Mouse (Mus musculus) ovary, postnatal 14 days (tissue): ENCODE measurements around the gene Rplp2.
"Not testable (repeated sequence)": the region's sequence is repeated elsewhere in the genome, so short reads cannot be mapped to it uniquely, and the experiment has no call there.

Experiments
- DNase-seq: peaks from one replicate; pipeline ENCODE4 v3.0.0; 2022; ENCODE audit warnings: low spot score

Rplp2 gene

DNA sequence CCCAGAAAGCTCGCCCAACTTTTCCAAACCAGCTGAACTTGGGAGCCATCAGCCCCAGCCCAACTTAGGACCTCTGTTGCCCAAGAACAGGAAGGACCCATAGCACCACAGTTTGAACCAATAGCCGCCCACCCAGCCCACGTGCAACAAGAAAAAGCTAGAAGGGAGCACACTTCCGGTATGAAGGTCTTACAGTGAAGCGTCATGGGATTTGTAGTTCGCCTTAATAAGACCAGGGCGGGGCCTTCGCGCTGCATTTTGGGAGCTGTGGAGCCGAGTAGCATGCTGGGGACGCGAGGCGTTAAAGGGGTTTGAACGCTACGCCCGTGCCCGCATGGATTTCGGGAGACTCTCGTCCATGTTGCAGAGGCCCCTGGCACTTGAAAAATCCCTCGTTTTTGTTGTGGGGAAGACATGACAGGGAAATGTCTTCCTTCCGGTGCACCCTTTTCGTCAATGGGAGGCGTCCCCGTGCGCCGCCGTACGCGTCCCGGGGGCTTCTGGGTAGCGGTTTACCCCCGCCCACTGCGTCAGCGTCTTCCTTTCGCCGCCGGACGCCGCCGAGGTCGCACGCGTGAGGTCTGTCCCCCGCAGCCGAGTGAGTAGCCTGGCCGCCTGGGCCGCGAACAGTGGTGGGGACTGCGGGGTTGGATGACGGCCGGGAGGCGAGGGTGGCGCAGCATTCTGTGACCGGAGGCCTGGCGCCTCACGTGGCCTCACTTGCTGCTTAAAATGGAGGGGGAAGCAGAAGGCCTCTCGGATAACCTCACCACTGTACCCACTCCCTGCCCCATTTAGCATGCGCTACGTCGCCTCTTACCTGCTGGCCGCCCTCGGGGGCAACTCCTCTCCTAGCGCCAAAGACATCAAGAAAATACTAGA, at the start of gene Rplp2:
Gene Rplp2, plus strand, starts transcription at position 261 of the 882 bp plus-strand sequence.
- peak; percentile 86 for DNase-seq

DNA sequence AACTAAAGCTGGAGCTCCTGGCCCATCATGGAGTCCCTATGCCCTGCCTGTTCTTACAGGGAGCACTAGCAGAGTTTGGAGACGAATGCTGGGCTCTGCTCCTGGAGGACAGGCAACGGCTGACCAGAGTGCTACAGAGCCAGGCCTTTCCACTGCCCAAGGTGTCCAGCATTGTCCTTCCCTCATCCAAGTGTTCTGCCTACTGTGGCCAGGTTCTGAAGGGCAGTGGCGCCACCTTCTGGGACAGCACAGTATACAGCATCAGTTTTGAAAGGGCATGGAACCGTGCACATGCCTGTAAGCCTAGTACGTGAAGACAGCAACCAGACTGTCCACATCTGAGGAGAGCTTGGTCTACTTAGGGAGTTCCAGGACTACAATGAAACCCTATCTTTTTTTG, 43.9 kb upstream of the Rplp2 start:
- DNase-seq, result no peak

DNA sequence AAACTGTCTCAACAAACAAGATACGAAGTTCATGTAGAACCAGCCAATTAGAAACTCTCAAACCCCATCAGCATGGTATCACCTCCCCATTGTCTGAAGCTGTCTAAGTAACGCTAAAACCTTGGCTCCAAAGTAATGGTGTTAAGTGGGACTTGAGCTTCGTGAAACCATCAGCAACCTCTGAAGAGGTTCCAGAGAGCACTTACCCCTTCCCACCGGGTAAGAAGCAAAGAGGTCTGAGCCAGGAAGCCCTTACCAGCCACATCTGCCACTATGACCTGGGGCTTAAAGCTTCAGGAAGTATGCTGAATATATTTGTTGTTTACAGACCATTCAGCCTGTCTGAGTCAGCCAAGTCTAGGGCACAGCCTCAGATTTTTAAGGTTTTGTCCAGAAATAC, 41.7 kb upstream of the Rplp2 start:
- no peak for DNase-seq

DNA sequence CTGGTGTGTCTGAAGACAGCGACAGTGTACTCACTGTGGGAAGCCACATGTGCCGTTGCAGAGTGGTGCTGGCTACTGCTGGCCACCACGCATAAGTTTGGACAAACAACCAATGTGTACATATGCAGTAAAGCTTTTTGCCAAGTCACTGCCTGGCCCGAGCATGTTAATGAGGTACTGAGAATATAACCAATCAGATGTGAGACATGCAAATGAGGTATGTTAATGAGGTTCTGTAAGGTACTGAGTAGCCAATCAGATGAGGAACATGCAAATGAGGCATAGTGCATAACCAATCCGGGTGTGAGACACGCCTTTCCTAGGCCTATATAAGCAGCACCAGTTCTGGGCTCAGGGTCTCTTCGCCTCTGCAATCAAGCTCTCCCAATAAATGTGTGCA, 39.5 kb upstream of the Rplp2 start:
- DNase-seq, result not testable (repeated sequence)

DNA sequence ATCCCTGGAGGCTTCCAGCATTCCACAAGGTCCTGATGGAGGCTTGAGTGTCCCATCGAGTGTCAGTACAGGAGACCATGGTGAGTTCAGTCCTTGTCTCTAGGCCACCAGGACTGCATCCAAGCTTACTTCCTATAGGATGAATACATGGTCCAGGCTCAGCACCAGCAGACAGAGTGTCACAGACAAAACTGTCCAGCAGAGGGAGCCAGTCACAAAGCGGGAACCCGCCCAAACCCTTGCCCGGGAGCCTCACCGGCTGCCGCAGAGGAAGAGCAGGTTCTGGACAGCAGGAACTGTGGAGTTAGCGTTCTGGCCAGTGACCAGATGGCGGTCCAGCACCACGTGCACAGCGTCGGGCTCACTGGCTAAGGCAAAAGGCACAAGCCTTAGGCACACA, 38.3 kb upstream of the Rplp2 start:
- DNase-seq, result peak; percentile 88

DNA sequence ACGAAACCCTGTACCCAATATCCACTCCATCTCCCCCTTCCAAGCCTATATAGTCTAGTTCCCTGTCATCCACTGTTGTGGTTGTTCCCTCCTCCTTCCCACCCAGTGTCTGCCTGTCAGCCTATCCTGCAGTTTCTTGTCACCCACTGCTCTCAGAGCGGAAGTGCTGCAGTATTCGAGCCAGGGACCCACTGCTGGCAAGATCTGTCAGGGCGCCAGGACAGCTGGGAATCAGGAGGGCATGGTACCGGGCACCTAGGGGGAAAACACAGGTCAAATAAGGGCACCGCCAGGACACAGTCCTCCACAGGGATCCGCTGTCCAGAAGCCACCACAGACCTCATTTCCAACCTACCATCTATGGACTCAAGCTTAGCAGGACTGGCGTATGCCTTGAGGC, 36.5 kb upstream of the Rplp2 start:
- DNase-seq, result no peak

DNA sequence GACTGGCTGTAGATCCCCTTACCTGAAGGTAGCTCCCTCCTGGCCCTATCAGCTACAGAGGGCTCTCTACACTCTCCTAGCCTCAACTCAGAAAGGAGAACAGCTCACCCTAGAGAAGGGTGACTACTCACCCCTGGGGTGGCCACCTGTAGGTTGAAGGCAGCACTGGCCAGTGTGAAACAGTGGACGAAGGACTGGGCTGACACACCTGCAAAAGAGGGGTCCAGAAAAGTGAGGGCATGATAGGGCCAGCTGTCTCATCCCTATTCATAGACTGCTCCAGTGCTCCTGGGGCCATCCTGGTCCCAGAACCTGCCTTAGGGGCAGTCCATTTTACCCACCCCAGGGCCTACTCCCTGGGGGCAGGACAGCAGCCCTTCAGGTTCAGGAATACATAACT, 35.5 kb upstream of the Rplp2 start:
- no peak for DNase-seq

DNA sequence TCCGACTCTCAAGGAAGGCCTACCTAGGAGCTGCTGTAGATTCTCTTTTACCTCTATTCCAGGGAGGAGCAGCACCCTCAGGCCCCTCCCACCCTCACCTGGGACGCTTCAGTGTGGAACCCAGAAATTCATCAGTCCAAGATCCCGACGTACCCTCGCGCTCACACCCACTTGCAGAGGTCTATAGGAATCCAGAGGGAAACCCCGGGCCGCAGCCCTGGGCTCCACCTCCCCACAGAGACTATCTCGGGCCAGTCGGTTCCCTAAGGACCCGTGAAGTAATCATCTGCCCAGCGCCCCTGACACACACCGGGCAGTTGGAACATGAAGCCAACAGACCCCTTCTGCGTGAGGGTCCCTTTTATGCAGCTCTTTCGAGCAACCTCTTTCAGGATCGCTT, 33.8 kb upstream of the Rplp2 start:
- no peak for DNase-seq

DNA sequence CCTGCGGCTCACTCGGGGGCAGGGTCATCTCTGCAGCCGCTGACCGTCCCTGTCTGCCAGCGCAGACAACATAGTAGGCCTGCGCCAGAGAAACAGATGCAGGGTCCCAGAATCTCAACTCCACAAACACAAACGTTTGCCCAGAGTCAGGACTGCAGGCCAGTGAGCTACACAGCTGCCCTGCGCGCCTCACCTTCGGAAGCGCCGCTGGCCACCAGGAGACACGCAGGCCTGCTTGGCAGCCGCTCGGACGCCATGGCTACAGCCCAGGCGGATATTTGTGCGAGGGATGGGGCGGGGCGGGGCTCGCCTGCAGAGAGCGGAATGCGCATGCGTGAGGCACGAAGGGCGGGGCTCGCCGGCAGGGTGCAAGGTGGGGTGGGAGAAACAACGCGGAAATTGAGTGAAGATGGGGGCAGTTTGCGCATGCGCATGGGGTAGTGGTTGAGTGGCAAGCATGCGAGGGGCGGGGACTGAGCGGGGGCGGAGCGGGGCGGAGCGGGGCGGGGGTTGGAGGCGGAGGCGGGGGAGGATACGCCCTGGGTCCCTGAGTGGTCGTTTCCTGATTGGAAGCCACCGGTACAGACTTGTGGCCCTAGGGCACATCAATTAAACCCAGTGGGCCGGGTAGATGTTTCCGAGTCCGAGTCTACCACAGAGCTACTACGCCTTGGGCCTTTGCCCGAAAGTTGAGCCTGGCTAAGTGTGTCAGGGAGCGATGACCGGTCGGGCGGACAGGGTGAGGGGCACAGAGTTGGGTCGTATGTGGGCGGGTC, 33.2 kb upstream of the Rplp2 start, which contains the start of gene Gatd1:
Gene Gatd1, minus strand, starts transcription at position 328 of the 776 bp plus-strand sequence.
- DNase-seq, result peak; percentile 99

DNA sequence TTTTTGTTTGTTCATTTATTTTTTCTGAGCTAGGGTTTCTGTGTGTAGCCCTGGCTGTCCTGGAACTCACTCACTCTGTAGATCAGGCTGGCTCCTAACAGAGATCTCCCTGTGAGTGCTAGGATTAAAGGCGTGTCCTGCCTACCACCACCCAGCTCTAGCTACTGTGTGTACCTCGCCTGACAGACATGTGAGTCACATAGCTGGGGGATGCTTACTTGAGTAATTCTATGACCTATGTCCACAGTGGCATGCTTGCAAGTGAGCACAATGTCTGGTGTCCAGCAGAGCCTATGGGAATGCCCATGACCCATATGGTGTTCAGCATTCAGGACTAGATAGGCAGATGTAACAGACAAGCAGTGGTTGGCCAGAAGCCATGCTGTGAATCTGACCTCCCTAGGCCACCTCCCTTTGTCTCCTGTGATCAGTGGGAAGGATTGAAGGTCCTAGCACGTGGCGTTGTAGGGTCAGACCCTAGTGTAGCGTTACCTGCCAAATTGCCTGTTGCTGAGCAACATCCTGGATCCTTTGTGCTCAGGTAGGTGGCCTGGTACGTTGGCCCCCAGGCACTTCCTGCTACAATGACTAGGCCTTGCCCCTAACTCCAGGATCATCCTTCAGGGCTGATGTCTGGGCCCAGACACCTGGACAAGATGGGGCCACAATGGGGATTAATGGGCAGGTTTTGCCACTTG, 30.9 kb upstream of the Rplp2 start:
- DNase-seq, result no peak

DNA sequence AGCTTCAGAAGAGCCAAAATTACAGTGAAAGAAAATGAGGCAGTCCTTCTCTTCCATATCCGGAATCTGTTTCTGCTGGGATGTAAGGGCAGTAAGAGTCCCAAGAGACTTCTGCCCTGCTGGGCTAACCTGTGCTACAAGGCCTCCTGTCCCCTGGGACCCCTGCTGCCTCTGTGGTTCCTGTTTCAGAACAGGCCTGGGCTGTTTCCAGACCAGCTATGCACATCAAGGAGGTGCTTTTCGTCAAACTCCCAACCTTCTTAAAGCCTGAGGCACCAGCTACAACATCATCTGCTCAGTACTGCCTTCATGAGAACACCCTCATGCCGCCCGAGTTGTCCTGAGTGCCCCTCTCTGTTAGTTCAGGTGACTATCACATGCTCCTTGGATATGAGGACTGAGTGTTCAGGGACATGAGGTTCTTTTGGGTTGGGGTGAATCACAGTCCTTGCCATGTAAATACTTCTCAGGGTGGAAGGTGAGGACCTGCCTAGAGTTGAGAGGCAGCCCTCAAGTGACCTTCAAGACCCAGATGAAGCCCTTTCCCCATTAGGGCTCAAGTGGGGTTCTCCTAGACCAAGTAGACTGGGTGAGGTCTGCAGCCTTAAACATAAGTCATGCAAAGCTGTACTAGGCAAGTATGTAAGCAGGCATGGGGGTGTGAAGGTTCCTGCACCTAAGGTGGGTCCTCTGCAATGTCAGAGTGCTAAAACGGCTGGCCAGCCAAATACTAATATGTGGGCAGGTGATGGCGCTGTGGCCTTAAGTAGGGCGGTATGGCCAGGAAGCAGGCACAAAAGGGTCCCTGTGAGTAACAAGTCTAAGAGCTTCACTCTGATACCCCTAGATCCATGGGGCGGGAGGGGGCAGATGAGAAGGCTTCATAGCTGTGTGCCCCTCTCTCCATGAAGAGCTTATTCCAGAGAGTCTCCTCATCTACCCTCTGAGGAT, 29.2 kb upstream of the Rplp2 start:
- DNase-seq, result no peak

DNA sequence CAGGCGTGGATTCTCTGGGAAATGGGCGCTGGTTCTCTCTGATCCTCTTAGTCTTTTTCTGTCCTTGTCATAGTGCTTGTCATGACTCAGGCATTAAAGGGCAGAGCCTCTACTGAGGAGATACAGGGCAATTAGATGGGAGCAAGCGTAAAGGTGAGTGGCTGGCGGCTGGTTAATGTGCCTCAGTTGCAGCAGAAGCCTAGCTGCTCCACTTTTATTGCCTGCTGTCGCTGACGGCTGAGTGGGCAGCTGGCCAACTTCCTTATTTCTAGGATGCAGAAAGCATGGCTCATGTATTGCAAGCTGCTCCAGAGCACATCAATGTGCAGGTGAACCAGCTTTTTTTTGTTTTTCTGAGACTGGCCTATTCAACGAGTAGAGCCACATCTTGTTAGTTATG, 28.2 kb upstream of the Rplp2 start:
- DNase-seq, result no peak

DNA sequence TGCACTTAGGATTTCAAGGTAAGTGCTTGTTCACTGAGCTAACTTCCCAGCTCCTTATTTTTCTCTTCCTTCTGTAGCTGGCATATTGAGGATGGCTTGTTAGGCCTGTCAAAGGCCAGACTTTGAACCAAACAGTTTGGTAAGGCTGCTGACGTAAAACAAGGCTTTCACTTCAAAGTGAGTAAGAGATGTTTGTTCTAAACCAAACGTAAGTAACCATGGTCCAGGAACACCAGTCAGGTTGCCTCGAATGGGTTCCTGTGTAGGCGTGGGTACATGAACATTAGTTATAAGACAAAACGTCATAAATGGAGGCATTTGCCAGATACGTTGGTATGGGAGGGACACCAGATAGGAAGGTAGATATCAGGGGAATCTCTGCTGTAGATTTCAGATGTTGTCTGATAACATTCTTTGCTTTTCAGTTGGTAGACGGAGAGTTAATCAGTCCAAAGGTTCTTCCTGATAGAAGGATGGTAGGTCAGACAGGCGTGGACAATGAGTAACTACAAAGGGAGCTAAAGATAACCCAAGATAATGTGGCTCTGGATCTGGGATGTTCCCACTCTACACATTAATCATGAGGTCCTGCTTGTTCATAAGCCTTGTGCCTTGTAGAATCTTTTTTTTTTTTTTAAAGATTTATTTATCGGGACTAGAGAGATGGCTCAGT, 27.0 kb upstream of the Rplp2 start:
- no peak for DNase-seq

DNA sequence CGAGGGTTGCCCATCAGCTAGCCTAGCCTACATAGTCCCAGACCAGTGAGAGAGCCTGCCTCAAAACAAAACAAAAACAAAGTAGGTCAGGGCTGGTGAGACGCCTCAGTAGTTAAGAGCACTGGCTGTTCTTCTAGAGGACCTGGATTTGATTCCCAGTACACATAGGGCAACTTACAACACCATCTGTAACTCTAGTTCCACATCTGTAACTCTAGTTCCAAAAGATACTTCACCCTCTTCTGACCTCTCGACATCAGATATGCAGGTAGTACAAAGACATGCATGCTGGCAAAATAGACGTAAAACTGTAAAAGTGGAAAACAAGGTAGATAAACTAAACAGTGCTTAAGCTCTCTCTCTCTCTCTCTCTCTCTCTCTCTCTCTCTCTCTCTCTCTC, 23.4 kb upstream of the Rplp2 start:
- no peak for DNase-seq

DNA sequence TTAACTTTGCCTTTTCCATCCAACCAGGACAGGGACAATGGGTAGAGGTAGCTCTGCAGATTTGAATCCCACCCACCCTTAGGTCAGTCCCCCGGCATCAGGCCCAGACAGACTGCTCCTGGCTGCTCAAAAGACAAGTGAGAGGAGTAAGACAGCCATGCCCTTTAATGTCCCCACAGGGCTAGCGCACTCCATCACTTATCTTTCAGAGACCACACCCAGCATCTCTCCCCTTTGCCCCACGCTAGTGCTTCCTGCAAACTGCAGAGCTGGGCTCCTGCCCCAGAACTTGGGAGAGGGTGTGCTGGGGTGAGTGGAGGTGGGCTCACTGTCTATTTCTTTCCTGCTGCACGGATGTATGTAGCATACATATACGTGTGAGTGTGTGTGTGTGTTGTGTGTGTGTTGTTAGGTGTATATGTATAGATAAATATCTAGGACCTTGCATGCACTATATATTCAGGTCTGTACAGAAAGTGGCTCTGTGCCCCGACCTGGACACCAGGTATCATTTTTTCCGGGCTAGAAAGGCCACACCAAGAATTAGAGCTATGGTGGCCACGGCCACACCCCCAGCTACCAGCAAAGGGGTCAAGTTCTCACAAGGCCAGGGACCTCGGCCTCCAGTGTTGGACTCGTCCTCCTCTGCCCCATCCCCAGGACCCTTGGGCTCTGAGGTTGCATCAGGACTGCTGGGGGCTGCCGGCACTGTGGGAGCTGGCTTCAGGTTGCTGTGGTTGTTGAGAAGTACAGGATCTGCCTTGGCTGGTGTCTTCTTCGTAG, 20.0 kb upstream of the Rplp2 start:
- DNase-seq, result no peak

DNA sequence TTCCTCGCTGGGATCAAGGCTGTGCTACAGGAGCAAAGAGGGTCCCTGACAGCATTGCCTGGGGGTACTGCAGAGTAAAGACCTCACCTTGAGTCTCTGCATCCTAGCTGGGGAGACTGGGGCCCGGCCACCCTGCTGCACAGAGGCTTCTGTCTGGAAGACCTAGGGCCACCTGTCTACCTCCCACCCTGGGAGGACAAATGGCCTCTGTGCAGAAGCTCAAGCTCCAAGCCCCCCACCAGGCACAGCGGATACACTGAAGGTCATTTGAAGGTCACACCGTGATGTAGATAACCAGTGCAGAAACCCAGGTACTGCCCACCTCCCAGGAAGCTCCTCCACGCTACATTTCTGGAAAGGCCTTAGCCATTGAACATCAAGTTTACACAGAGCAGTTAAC, 18.5 kb upstream of the Rplp2 start:
- DNase-seq, result no peak

DNA sequence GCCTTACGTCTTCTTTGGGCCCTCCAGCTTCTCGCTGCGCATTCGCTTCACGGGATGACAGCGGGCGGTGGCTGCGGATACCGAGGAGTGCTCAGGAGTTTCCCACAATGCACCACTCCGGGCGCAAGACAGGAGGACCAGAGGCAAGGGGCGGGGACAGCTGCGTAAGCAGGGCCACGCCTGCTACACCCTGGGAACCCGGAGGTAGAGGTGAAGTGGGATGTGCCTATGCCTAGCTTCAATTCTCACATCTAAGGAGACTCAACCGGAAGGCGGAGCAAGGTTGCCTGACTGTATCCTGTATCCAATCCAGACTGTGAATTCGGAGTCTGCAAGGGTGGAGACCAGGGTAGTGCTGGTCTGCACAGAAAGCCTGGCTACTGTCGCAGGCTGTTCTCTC, 17.9 kb upstream of the Rplp2 start, which contains the start of gene Cend1:
Gene Cend1, minus strand, starts transcription at position 182 of the 400 bp plus-strand sequence.
- no peak for DNase-seq

DNA sequence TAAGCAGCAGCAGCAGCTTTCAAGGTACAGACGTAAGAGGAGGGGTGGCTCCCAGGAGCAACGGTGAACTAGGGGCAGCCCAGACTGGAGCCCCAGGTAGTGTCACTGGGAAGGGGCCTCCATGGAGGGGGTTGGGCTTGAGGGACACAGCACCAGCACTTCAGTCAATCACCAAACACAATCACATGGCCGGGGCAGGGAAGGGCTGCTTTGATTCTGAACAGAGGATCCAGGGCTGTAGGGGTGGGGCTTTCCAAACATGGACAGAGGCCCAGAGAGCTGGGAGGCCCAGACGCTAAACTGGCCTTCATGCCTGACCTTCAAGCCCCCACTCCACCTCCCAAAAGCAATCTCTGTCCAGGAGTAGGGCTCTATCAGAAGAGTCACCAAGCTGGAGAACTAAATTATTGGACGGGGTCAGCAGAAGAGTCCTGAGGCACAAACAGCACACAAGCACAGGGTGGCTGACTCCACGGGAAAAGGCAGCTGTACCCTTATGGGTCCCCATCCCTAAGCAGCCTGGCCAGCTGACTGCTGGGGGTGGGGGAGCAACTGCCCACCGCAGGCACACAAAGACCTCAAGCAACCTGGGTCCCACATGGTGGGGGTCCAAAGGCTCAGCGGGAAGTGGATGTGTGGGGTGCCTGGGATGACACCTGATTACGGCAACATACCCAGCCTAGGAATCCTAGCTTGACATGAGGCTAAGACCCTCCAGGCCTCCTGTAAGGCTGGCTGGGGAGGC, 17.2 kb upstream of the Rplp2 start:
- no peak for DNase-seq

DNA sequence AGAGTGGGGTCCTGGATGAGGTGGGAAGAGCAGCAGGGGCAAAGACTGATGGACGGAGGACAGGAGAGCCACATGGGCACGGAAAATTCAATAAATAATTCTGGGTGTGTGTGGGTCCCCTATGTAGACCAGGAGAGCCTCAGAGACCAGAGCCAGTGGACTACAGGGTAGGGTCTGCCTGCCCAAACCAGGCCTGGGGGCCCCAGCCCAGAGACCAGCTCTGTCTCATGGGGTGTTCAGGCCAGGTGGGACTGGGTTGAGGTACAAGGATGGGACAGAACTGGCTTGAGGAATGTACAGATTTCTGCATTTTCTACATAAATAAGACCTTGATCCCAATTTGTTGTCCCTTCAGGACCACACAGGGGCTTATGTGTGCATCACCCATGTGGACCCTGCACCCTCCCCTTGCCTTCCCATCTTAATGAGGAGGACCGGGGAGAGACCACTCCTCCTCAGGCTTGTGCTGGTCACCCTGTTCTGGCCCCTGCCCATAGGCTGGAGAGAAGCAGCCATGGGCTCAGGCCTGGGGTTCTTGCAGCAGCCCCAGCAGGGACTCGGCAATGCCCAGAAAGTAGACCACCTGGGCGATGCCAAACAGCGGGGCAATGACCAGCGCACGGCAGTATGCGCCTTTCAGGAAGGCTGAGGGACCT, 16.5 kb upstream of the Rplp2 start:
- DNase-seq, result no peak
